In genomic region chr14:103070790-103071189, GRCm38 (mm10) we compare ENCODE assay signal across 8 mouse cellular contexts. TPM values are rescaled to one million over a fixed set of nuclear protein-coding genes. Genes with fewer than 3 reads are reported as not detected.
DNase-seq lines count a peak whose midpoint lies in the region; ATAC-seq and TF ChIP-seq lines count a peak whose summit lies in the region.

No protein-coding gene starts in this region.

- intact Hi-C loops in left cerebral cortex, adult 2 months (cut with DNase I), result loop anchor here (1.0 kb wide), 1 partner anchor 29 kb away; the partner anchor contains the start of gene Fbxl3
- intact Hi-C loops in left cerebral cortex, postnatal 4 days (cut with DNase I), result no loop called here

- peak overlapping the region; percentile 95 for H3K4me2 ChIP-seq in heart, postnatal 0 days (ENCODE audit: low read depth, low read length)
- peak overlapping the region; percentile 91 for H3K4me2 ChIP-seq in liver, embryonic 15.5 days
- H3K4me2 ChIP-seq in neural tube, embryonic 13.5 days, result peak overlapping the region; percentile 67

- peak overlapping the region; percentile 84 for H3K27ac ChIP-seq in left cerebral cortex, adult 2 months
- H3K27ac ChIP-seq in cortical plate, adult 2 months (ENCODE audit: insufficient read depth, low read length), result peak overlapping the region; percentile 90
- peak overlapping the region; percentile 92 for H3K27ac ChIP-seq in heart, postnatal 0 days (ENCODE audit: low read depth)
- H3K27ac ChIP-seq in liver, embryonic 15.5 days (replicated peaks), result peak overlapping the region; percentile 99
- no peak overlapping the region for H3K27ac ChIP-seq in neural tube, embryonic 13.5 days (replicated peaks)

- peaks cover 2% of the 10 kb centered on the region; the same call in 1 of the 2 replicates for H3K4me1 ChIP-seq in cortical plate, adult 2 months (ENCODE audit: control insufficient read depth, insufficient read depth, low read length)
- H3K4me1 ChIP-seq in heart, postnatal 0 days (ENCODE audit: control insufficient read depth, insufficient read depth), result no peaks in the 10 kb centered on the region
- peaks cover 25% of the 10 kb centered on the region for H3K4me1 ChIP-seq in liver, embryonic 15.5 days (replicated peaks)
- H3K4me1 ChIP-seq in neural tube, embryonic 13.5 days (replicated peaks), result peaks cover 13% of the 10 kb centered on the region

- peak overlapping the region; percentile 69 for H3K4me3 ChIP-seq in left cerebral cortex, adult 2 months
- H3K4me3 ChIP-seq in cortical plate, adult 2 months (ENCODE audit: insufficient read depth, low read length), result peak overlapping the region; percentile 96
- peak overlapping the region; percentile 82 for H3K4me3 ChIP-seq in heart, postnatal 0 days (ENCODE audit: low read depth, low read length)
- H3K4me3 ChIP-seq in liver, embryonic 15.5 days (replicated peaks), result peak overlapping the region; percentile 81
- H3K4me3 ChIP-seq in neural tube, embryonic 13.5 days, result peak overlapping the region; percentile 71

- TF ChIP-seq EP300 in heart, postnatal 0 days (IDR thresholded peaks at IDR 0.05; ENCODE audit: low read depth), result no peak

- ATAC-seq in heart, postnatal 0 days (ENCODE audit: insufficient read depth, low read depth), result no peak
- ATAC-seq in liver, embryonic 15.5 days (ENCODE audit: insufficient read depth), result 0 out of 2 replicates have a peak, but pooled peaks have one; percentile 0
- no peak for ATAC-seq in neural tube, embryonic 13.5 days (ENCODE audit: low read depth)
- ATAC-seq in monocyte, adult 5-6 weeks (replicated peaks; ENCODE audit: insufficient number of reproducible peaks, low FRiP score, low TSS enrichment, poor library complexity, severe bottlenecking), result no peak

- peaks cover 20% of the 10 kb centered on the region for H3K36me3 ChIP-seq in heart, postnatal 0 days (replicated peaks; ENCODE audit: control insufficient read depth, insufficient read depth, low read length)
- peaks cover 41% of the 10 kb centered on the region for H3K36me3 ChIP-seq in liver, embryonic 15.5 days (replicated peaks)
- peaks cover 26% of the 10 kb centered on the region for H3K36me3 ChIP-seq in neural tube, embryonic 13.5 days

- DNase-seq in left cerebral cortex, adult 2 months (ENCODE audit: extremely low spot score in 1 of 2, low spot score in 2 of 2), result no peak
- no peak for DNase-seq in left cerebral cortex, postnatal 4 days
- DNase-seq in heart, postnatal 0 days (ENCODE audit: low spot score), result no peak
- no peak for DNase-seq in layer of hippocampus, adult 8-10 months (ENCODE audit: low spot score in 2 of 2)

- no peaks in the 10 kb centered on the region for H3K27me3 ChIP-seq in heart, postnatal 0 days (ENCODE audit: control insufficient read depth, insufficient read depth, low read length)
- no peaks in the 10 kb centered on the region for H3K27me3 ChIP-seq in liver, embryonic 15.5 days
- H3K27me3 ChIP-seq in neural tube, embryonic 13.5 days, result no peaks in the 10 kb centered on the region

- 3% methylated on average over 10 of the region's 10 CpGs for WGBS in heart, postnatal 0 days
- WGBS in liver, embryonic 15.5 days (ENCODE audit: insufficient replicate concordance), result 2% methylated on average over 10 of the region's 10 CpGs
- 1% methylated on average over 10 of the region's 10 CpGs for WGBS in neural tube, embryonic 13.5 days

- H3K9ac ChIP-seq in heart, postnatal 0 days (replicated peaks; ENCODE audit: low read depth, low read length), result peak overlapping the region; percentile 58
- peak overlapping the region; percentile 80 for H3K9ac ChIP-seq in liver, embryonic 15.5 days
- peak overlapping the region; percentile 78 for H3K9ac ChIP-seq in neural tube, embryonic 13.5 days

- no peak for TF ChIP-seq POLR2A in cortical plate, adult 2 months (IDR thresholded peaks at IDR 0.05; ENCODE audit: extremely low read depth, insufficient read depth, low read length)

- no peaks in the 10 kb centered on the region for H3K9me3 ChIP-seq in heart, postnatal 0 days (replicated peaks; ENCODE audit: control insufficient read depth, low read length)
- no peaks in the 10 kb centered on the region for H3K9me3 ChIP-seq in liver, embryonic 15.5 days (replicated peaks)
- H3K9me3 ChIP-seq in neural tube, embryonic 13.5 days, result no peaks in the 10 kb centered on the region

- TF ChIP-seq CTCF in left cerebral cortex, adult 2 months (IDR thresholded peaks at IDR 0.05), result no peak
- TF ChIP-seq CTCF in cortical plate, adult 2 months (IDR thresholded peaks at IDR 0.05; ENCODE audit: extremely low read depth, insufficient read depth, low read length), result no peak
- no peak for TF ChIP-seq CTCF in heart, postnatal 0 days (IDR thresholded peaks at IDR 0.05; ENCODE audit: low read depth)

RNA-seq across cellular contexts. Expression of gene Cln5, which starts 0.8 kb away (rescaled TPM):
- total RNA-seq in left cerebral cortex, adult 2 months (2021), result 10 to 100 TPM in 1 of 2 experiments, 1 to 10 TPM in 1; 7.7 to 11.6 TPM
- 1 to 10 TPM; 5.0 to 5.7 TPM for total RNA-seq in left cerebral cortex, postnatal 4 days (2021)
- 12.2 and 13.2 TPM in 2 replicates for polyA plus RNA-seq in cortical plate, adult 2 months (2012; rRNA removed)
- 14.7 and 17.3 TPM in 2 replicates for total RNA-seq in heart, postnatal 0 days (2014; rRNA removed; ENCODE audit: low replicate concordance)
- 21.8 and 22.9 TPM in 2 replicates for polyA plus RNA-seq in heart, postnatal 0 days (2015; fragmentation: Nextera tagmentation; extraction: Ambion mirVana)
- polyA plus RNA-seq in liver, embryonic 15.5 days (2015; fragmentation: Nextera tagmentation; extraction: Ambion mirVana), result 18.0 and 18.1 TPM in 2 replicates
- 16.2 and 18.1 TPM in 2 replicates for polyA plus RNA-seq in neural tube, embryonic 13.5 days (2015; fragmentation: Nextera tagmentation; extraction: Ambion mirVana)
- total RNA-seq in monocyte, adult 5-6 weeks (2017), result 56.4 to 63.7 TPM (median 61.5 TPM) in 3 replicates
- 10 to 100 TPM; 10.1 to 17.2 (median 13.5) TPM for total RNA-seq in layer of hippocampus, adult 8-10 months (2022)

RNA-seq across cellular contexts. Expression of gene Acod1, which starts 24.0 kb away (rescaled TPM):
- not detected for total RNA-seq in left cerebral cortex, adult 2 months (2021)
- total RNA-seq in left cerebral cortex, postnatal 4 days (2021), result not detected
- polyA plus RNA-seq in cortical plate, adult 2 months (2012; rRNA removed), result 0.04 and 0.06 TPM in 2 replicates
- total RNA-seq in heart, postnatal 0 days (2014; rRNA removed; ENCODE audit: low replicate concordance), result not detected in 2 replicates
- 0.07 TPM in 1 of 2 replicates, not detected in the other for polyA plus RNA-seq in heart, postnatal 0 days (2015; fragmentation: Nextera tagmentation; extraction: Ambion mirVana)
- 0.03 and 0.06 TPM in 2 replicates for polyA plus RNA-seq in liver, embryonic 15.5 days (2015; fragmentation: Nextera tagmentation; extraction: Ambion mirVana)
- not detected in 2 replicates for polyA plus RNA-seq in neural tube, embryonic 13.5 days (2015; fragmentation: Nextera tagmentation; extraction: Ambion mirVana)
- 3.1 to 10.1 TPM (median 3.6 TPM) in 3 replicates for total RNA-seq in monocyte, adult 5-6 weeks (2017)
- total RNA-seq in layer of hippocampus, adult 8-10 months (2022), result not detected

RNA-seq across cellular contexts. Expression of gene Fbxl3, which starts 28.6 kb away (rescaled TPM):
- total RNA-seq in left cerebral cortex, adult 2 months (2021), result 100 to 1,000 TPM in 1 of 2 experiments, 10 to 100 TPM in 1; 99.8 to 105 TPM
- 10 to 100 TPM; 67.2 to 71.3 TPM for total RNA-seq in left cerebral cortex, postnatal 4 days (2021)
- 116 TPM in 2 replicates for polyA plus RNA-seq in cortical plate, adult 2 months (2012; rRNA removed)
- 74.3 and 99.7 TPM in 2 replicates for total RNA-seq in heart, postnatal 0 days (2014; rRNA removed; ENCODE audit: low replicate concordance)
- 16.7 and 17.0 TPM in 2 replicates for polyA plus RNA-seq in heart, postnatal 0 days (2015; fragmentation: Nextera tagmentation; extraction: Ambion mirVana)
- 12.7 and 13.7 TPM in 2 replicates for polyA plus RNA-seq in liver, embryonic 15.5 days (2015; fragmentation: Nextera tagmentation; extraction: Ambion mirVana)
- 25.0 and 26.5 TPM in 2 replicates for polyA plus RNA-seq in neural tube, embryonic 13.5 days (2015; fragmentation: Nextera tagmentation; extraction: Ambion mirVana)
- total RNA-seq in monocyte, adult 5-6 weeks (2017), result 179 to 209 TPM (median 190 TPM) in 3 replicates
- total RNA-seq in layer of hippocampus, adult 8-10 months (2022), result 10 to 100 TPM; 85.6 to 97.4 (median 89.1) TPM
